Mouse (Mus musculus) intestine, postnatal 0 days (tissue): Measurements from ENCODE around the gene Igfbp6. TPM values are rescaled to one million over a fixed set of nuclear protein-coding genes. Genes with fewer than 3 reads are reported as not detected.

Experiments used
- ATAC-seq: fragments of 200-750 bp; cut with Nextera tagmentation; 2 replicates; pipeline ENCODE4 v1.8.0; 2017; ENCODE audit warnings: mild to moderate bottlenecking, moderate TSS enrichment, moderate library complexity
- H3K27ac ChIP-seq: fragments of 300-500 bp; sonication (generic); 2 replicates; pipeline ENCODE4 v1.5.1; 2014; ENCODE audit warnings: mild to moderate bottlenecking, low read depth, low read length, moderate library complexity
- H3K27me3 ChIP-seq: fragments of 300-500 bp; sonication (generic); replicated peaks from 2 replicates; pipeline ENCODE4 v1.6.1; 2014; ENCODE audit warnings: low read length, mixed read lengths; ENCODE audit not compliant: control insufficient read depth, insufficient read depth
- H3K36me3 ChIP-seq: fragments of 300-500 bp; sonication (generic); 2 replicates; pipeline ENCODE4 v1.6.1; 2014; ENCODE audit warnings: mild to moderate bottlenecking, moderate library complexity; ENCODE audit not compliant: control insufficient read depth, insufficient read depth
- H3K4me1 ChIP-seq: fragments of 300-500 bp; sonication (generic); replicated peaks from 2 replicates; pipeline ENCODE4 v1.6.1; 2014; ENCODE audit warnings: antibody characterized with exemption, low read length, mixed read lengths; ENCODE audit not compliant: control insufficient read depth, insufficient read depth
- H3K4me2 ChIP-seq: fragments of 300-500 bp; sonication (generic); replicated peaks from 2 replicates; pipeline ENCODE4 v1.6.1; 2014; ENCODE audit warnings: low read depth, mild to moderate bottlenecking, moderate library complexity
- H3K4me3 ChIP-seq: fragments of 300-500 bp; sonication (generic); 2 replicates; pipeline ENCODE4 v1.5.1; 2014; ENCODE audit warnings: low read depth, low read length
- H3K9ac ChIP-seq: fragments of 300-500 bp; sonication (generic); 2 replicates; pipeline ENCODE4 v1.6.1; 2014; ENCODE audit warnings: mild to moderate bottlenecking, low read depth, low read length
- H3K9me3 ChIP-seq: fragments of 300-500 bp; sonication (generic); 2 replicates; pipeline ENCODE4 v1.6.1; 2016; ENCODE audit warnings: mixed run types; ENCODE audit not compliant: control insufficient read depth
- CTCF ChIP-seq: sonication (generic); IDR thresholded peaks from 2 replicates; pipeline ENCODE4 v1.5.1; 2016; ENCODE audit warnings: low read depth, mild to moderate bottlenecking, control low read depth, antibody characterized with exemption, moderate library complexity
- WGBS: fragments of 180-500 bp; shearing (Covaris S2); extraction: QIAGEN DNeasy Blood & Tissue Kit; methylation state at CpG from one replicate; pipeline ENCODE4 v1.1.7; 2014; 5-methylcytosine and 5-hydroxymethylcytosine counted together
- polyA plus RNA-seq: library from polyadenylated mRNA; unstranded; fragments of >200 nt; fragmentation: Nextera tagmentation; extraction: Ambion mirVana; gene quantifications from 2 replicates; pipeline ENCODE4 v1.2.1, GENCODE M21; 2015

Igfbp6 gene
- polyA plus RNA-seq, 1 experiment from 2014 or later: 27.8 TPM

GRCm38 (mm10) chr15:102119121-102119830, 24.9 kb upstream of the Igfbp6 start:
- H3K9me3 ChIP-seq: no peaks in the 10 kb centered on the region
- no peak overlapping the region for H3K9ac ChIP-seq
- H3K4me2 ChIP-seq: no peak overlapping the region
- peaks cover 75% of the 10 kb centered on the region for H3K36me3 ChIP-seq
- H3K27ac ChIP-seq: 0 out of 2 replicates have a peak overlapping the region, but pooled peaks have one; percentile 15
- TF ChIP-seq CTCF: no peak
- ATAC-seq: no peak
- H3K4me3 ChIP-seq: no peak overlapping the region
- H3K27me3 ChIP-seq: no peaks in the 10 kb centered on the region
- H3K4me1 ChIP-seq: peaks cover 4% of the 10 kb centered on the region; the same call in 1 of the 2 replicates
- 78% methylated on average over 8 of the region's 8 CpGs for WGBS

- H3K9me3 ChIP-seq: no peaks in the 10 kb centered on the region
- ATAC-seq: no peak
- no peak overlapping the region for H3K4me3 ChIP-seq
- H3K9ac ChIP-seq: no peak overlapping the region
- no peak overlapping the region for H3K4me2 ChIP-seq
- no peak for TF ChIP-seq CTCF
- H3K4me1 ChIP-seq: peaks cover 4% of the 10 kb centered on the region; the same call in 1 of the 2 replicates
- H3K27me3 ChIP-seq: no peaks in the 10 kb centered on the region
- H3K36me3 ChIP-seq: peaks cover 76% of the 10 kb centered on the region
- H3K27ac ChIP-seq: no peak overlapping the region
- 79% methylated on average over 2 of the region's 2 CpGs for WGBS
These were observed 24.4 kb upstream of the Igfbp6 start for GRCm38 (mm10) chr15:102119831-102120170.

GRCm38 (mm10) chr15:102120530-102120929, 23.6 kb upstream of the Igfbp6 start:
- H3K9ac ChIP-seq: no peak overlapping the region

GRCm38 (mm10) chr15:102126303-102126702, 17.9 kb upstream of the Igfbp6 start:
- TF ChIP-seq CTCF: no peak
- Histone ChIP-seq H3K9me3 (no peaks in the 10 kb centered on the region), H3K27me3 (no peaks in the 10 kb centered on the region), H3K4me3 (no peak overlapping the region), H3K27ac (no peak overlapping the region), H3K4me2 (no peak overlapping the region), H3K36me3 (peaks cover 70% of the 10 kb centered on the region), H3K4me1 (no peaks in the 10 kb centered on the region), H3K9ac (no peak overlapping the region)
- WGBS: 72% methylated on average over 2 of the region's 2 CpGs
- no peak for ATAC-seq

More at GRCm38 (mm10) chr15:102120530-102120929, 23.6 kb upstream of the Igfbp6 start:
- Histone ChIP-seq H3K27me3 (no peaks in the 10 kb centered on the region), H3K9me3 (no peaks in the 10 kb centered on the region), H3K27ac (no peak overlapping the region), H3K4me1 (peaks cover 4% of the 10 kb centered on the region; the same call in 1 of the 2 replicates), H3K4me2 (no peak overlapping the region), H3K36me3 (peaks cover 74% of the 10 kb centered on the region), H3K4me3 (no peak overlapping the region)
- ATAC-seq: no peak
- 89% methylated on average over 5 of the region's 5 CpGs for WGBS
- TF ChIP-seq CTCF: no peak

GRCm38 (mm10) chr15:102133314-102133713, 10.8 kb upstream of the Igfbp6 start:
- H3K27me3 ChIP-seq: no peaks in the 10 kb centered on the region
- H3K36me3 ChIP-seq: peaks cover 39% of the 10 kb centered on the region
- no peak overlapping the region for H3K27ac ChIP-seq
- no peak for TF ChIP-seq CTCF
- no peak overlapping the region for H3K9ac ChIP-seq
- no peak for ATAC-seq
- H3K4me2 ChIP-seq: no peak overlapping the region
- WGBS: 61% methylated on average over 9 of the region's 9 CpGs
- no peak overlapping the region for H3K4me3 ChIP-seq
- H3K9me3 ChIP-seq: no peaks in the 10 kb centered on the region
- no peaks in the 10 kb centered on the region for H3K4me1 ChIP-seq

- H3K4me3 ChIP-seq: no peak overlapping the region
- ATAC-seq: no peak
- 63% methylated on average over 2 of the region's 2 CpGs for WGBS
- H3K9me3 ChIP-seq: no peaks in the 10 kb centered on the region
- peak overlapping the region; percentile 86; the same call in 1 of the 2 replicates for H3K4me2 ChIP-seq
- no peaks in the 10 kb centered on the region for H3K27me3 ChIP-seq
- H3K4me1 ChIP-seq: no peaks in the 10 kb centered on the region
- TF ChIP-seq CTCF: no peak
- H3K9ac ChIP-seq: no peak overlapping the region
- peaks cover 33% of the 10 kb centered on the region for H3K36me3 ChIP-seq
- H3K27ac ChIP-seq: no peak overlapping the region
These were observed 9.5 kb upstream of the Igfbp6 start for GRCm38 (mm10) chr15:102134709-102135108.
